Mouse (Mus musculus): Measurements from ENCODE around the gene Kcnj15.

DNA sequence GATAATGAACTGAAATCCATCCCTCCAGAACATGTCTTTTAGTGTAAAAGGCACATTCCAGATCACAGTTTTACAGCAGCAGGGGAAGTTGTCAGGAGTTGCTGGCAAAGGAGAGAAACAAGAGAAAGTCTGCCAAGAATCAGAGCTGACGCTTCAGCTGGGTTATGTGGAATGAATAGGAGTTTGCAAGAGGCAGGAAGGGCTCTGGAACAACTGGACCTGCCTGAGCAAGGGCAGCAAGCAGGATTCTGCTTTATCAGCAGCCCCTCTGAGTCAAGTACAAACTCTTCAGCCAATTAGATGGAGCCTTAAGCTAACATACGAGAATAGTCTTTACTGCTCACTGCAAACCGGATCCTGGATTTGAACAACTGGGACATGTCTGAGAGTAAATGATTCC lies 21.7 kb downstream of the Kcnj15 start:
- TF ChIP-seq CTCF (IDR thresholded peaks at IDR 0.05; ENCODE audit: extremely low read depth, insufficient read depth, low read length) (no peak), POLR2A (IDR thresholded peaks at IDR 0.05; ENCODE audit: extremely low read depth, insufficient read depth, low read length) (no peak)
